Mouse (Mus musculus) limb, embryonic 12.5 days (tissue): ENCODE results near the gene Myof. TPM values are rescaled to one million over a fixed set of nuclear protein-coding genes. Genes with fewer than 3 reads are reported as not detected.
A peak's percentile ranks its signal among the peaks of the same experiment; 100 is the strongest.

ENCODE experiments used
- ATAC-seq: fragments of 200-750 bp; cut with Nextera tagmentation; 2 replicates; pipeline ENCODE4 v1.8.0; 2017; ENCODE audit warnings: low read depth, moderate TSS enrichment; ENCODE audit not compliant: insufficient number of reproducible peaks, insufficient read depth, low FRiP score, low TSS enrichment
- H3K27ac ChIP-seq: fragments of 300-500 bp; sonication (generic); 2 replicates; pipeline ENCODE4 v1.5.1; 2016; ENCODE audit warnings: mild to moderate bottlenecking, moderate library complexity
- H3K27me3 ChIP-seq: fragments of 300-500 bp; sonication (generic); 2 replicates; pipeline ENCODE4 v1.6.1; 2016; ENCODE audit warnings: mild to moderate bottlenecking, moderate library complexity
- H3K36me3 ChIP-seq: fragments of 300-500 bp; sonication (generic); 2 replicates; pipeline ENCODE4 v1.6.1; 2016; ENCODE audit warnings: mild to moderate bottlenecking, moderate library complexity
- H3K4me1 ChIP-seq: fragments of 300-500 bp; sonication (generic); replicated peaks from 2 replicates; pipeline ENCODE4 v1.6.1; 2016
- H3K4me2 ChIP-seq: fragments of 300-500 bp; sonication (generic); 2 replicates; pipeline ENCODE4 v1.6.1; 2016; ENCODE audit warnings: mild to moderate bottlenecking, moderate library complexity
- H3K4me3 ChIP-seq: fragments of 300-500 bp; sonication (generic); replicated peaks from 2 replicates; pipeline ENCODE4 v1.5.1; 2016; ENCODE audit warnings: mild to moderate bottlenecking
- H3K9ac ChIP-seq: fragments of 300-500 bp; sonication (generic); replicated peaks from 2 replicates; pipeline ENCODE4 v1.6.1; 2016; ENCODE audit warnings: mild to moderate bottlenecking, moderate library complexity
- H3K9me3 ChIP-seq: fragments of 300-500 bp; sonication (generic); 2 replicates; pipeline ENCODE4 v1.6.1; 2016; ENCODE audit warnings: mild to moderate bottlenecking, moderate library complexity
- WGBS: fragments of 180-500 bp; shearing (Covaris S2); methylation state at CpG from one replicate; pipeline ENCODE4 v1.1.7; 2016; 5-methylcytosine and 5-hydroxymethylcytosine counted together
- polyA plus RNA-seq: library from polyadenylated mRNA; unstranded; fragments of >200 nt; fragmentation: Nextera tagmentation; extraction: Ambion mirVana; gene quantifications from 2 replicates; pipeline ENCODE4 v1.2.1, GENCODE M21; 2016

The Myof gene
- polyA plus RNA-seq, 1 experiment from 2014 or later: 6.2 TPM

- 86% methylated on average over 2 of the region's 2 CpGs for WGBS
- H3K36me3 ChIP-seq: no peaks in the 10 kb centered on the region
- no peak overlapping the region for H3K27ac ChIP-seq
- no peak overlapping the region for H3K9ac ChIP-seq
- no peaks in the 10 kb centered on the region for H3K9me3 ChIP-seq
- peaks cover 12% of the 10 kb centered on the region for H3K4me1 ChIP-seq
- peaks cover 17% of the 10 kb centered on the region for H3K27me3 ChIP-seq
- H3K4me3 ChIP-seq: no peak overlapping the region
- ATAC-seq: no peak
- H3K4me2 ChIP-seq: no peak overlapping the region
Observed at GRCm38 (mm10) chr19:38038267-38038666, 5.1 kb downstream of the Myof start.

- no peak for ATAC-seq
Observed at GRCm38 (mm10) chr19:38035766-38036165, 7.6 kb downstream of the Myof start.

GRCm38 (mm10) chr19:38034696-38035095, 8.7 kb downstream of the Myof start:
- no peak overlapping the region for H3K9ac ChIP-seq
- ATAC-seq: no peak
- H3K4me3 ChIP-seq: no peak overlapping the region
- H3K4me1 ChIP-seq: peaks cover 10% of the 10 kb centered on the region; the same call in 1 of the 2 replicates
- 84% methylated on average over 2 of the region's 2 CpGs for WGBS
- H3K9me3 ChIP-seq: no peaks in the 10 kb centered on the region
- no peak overlapping the region for H3K4me2 ChIP-seq
- H3K27me3 ChIP-seq: no peaks in the 10 kb centered on the region
- no peaks in the 10 kb centered on the region for H3K36me3 ChIP-seq
- H3K27ac ChIP-seq: no peak overlapping the region

More at GRCm38 (mm10) chr19:38035766-38036165, 7.6 kb downstream of the Myof start:
- Histone ChIP-seq H3K27me3 (peaks cover 2% of the 10 kb centered on the region; the same call in 1 of the 2 replicates), H3K4me3 (no peak overlapping the region), H3K36me3 (no peaks in the 10 kb centered on the region), H3K4me1 (0 out of 2 replicates have a peak, but pooled peaks cover 3% of the 10 kb centered on the region), H3K4me2 (no peak overlapping the region), H3K27ac (no peak overlapping the region), H3K9me3 (no peaks in the 10 kb centered on the region), H3K9ac (no peak overlapping the region)
- 60% methylated on average over 2 of the region's 2 CpGs for WGBS

- Histone ChIP-seq H3K27me3 (no peaks in the 10 kb centered on the region), H3K4me3 (no peak overlapping the region), H3K9ac (no peak overlapping the region; the same call in 1 of the 2 replicates), H3K4me1 (peaks cover 11% of the 10 kb centered on the region; the same call in 1 of the 2 replicates), H3K4me2 (no peak overlapping the region), H3K9me3 (no peaks in the 10 kb centered on the region), H3K27ac (no peak overlapping the region), H3K36me3 (no peaks in the 10 kb centered on the region)
- ATAC-seq: no peak
- WGBS: 88% methylated on average over 2 of the region's 2 CpGs
Observed at GRCm38 (mm10) chr19:38033735-38034057, 9.7 kb downstream of the Myof start.

GRCm38 (mm10) chr19:38032993-38033734, 10.2 kb downstream of the Myof start:
- no peaks in the 10 kb centered on the region for H3K27me3 ChIP-seq
- H3K9ac ChIP-seq: no peak overlapping the region; the same call in 1 of the 2 replicates
- 71% methylated on average over 15 of the region's 15 CpGs for WGBS
- no peak for ATAC-seq
- H3K4me2 ChIP-seq: no peak overlapping the region
- H3K27ac ChIP-seq: no peak overlapping the region
- no peaks in the 10 kb centered on the region for H3K9me3 ChIP-seq
- H3K4me1 ChIP-seq: peaks cover 11% of the 10 kb centered on the region; the same call in 1 of the 2 replicates
- no peak overlapping the region for H3K4me3 ChIP-seq
- no peaks in the 10 kb centered on the region for H3K36me3 ChIP-seq

- WGBS: 62% methylated on average over 9 of the region's 9 CpGs
- Histone ChIP-seq H3K4me1 (peaks cover 13% of the 10 kb centered on the region; the same call in 1 of the 2 replicates), H3K27me3 (no peaks in the 10 kb centered on the region), H3K4me2 (peak overlapping the region; percentile 35), H3K27ac (no peak overlapping the region), H3K9ac (no peak overlapping the region), H3K4me3 (no peak overlapping the region), H3K36me3 (no peaks in the 10 kb centered on the region), H3K9me3 (no peaks in the 10 kb centered on the region)
- 0 out of 2 replicates have a peak, but pooled peaks have one; percentile 35 for ATAC-seq
Observed at GRCm38 (mm10) chr19:38031144-38031543, 12.2 kb downstream of the Myof start.

GRCm38 (mm10) chr19:38030673-38031137, 12.7 kb downstream of the Myof start:
- H3K27me3 ChIP-seq: no peaks in the 10 kb centered on the region
- peaks cover 14% of the 10 kb centered on the region; the same call in 1 of the 2 replicates for H3K4me1 ChIP-seq
- no peak overlapping the region for H3K27ac ChIP-seq
- 2% methylated on average over 6 of the region's 23 CpGs for WGBS
- H3K4me2 ChIP-seq: peak overlapping the region; percentile 35
- no peaks in the 10 kb centered on the region for H3K9me3 ChIP-seq
- H3K9ac ChIP-seq: no peak overlapping the region
- no peaks in the 10 kb centered on the region for H3K36me3 ChIP-seq
- no peak overlapping the region for H3K4me3 ChIP-seq
- peak; percentile 13; the same call in 1 of the 2 replicates for ATAC-seq

GRCm38 (mm10) chr19:38029871-38030270, 13.5 kb downstream of the Myof start:
- no peak overlapping the region for H3K27ac ChIP-seq
- WGBS: 59% methylated on average over 2 of the region's 3 CpGs

GRCm38 (mm10) chr19:38029292-38029691, 14.1 kb downstream of the Myof start:
- ATAC-seq: no peak
- Histone ChIP-seq H3K36me3 (no peaks in the 10 kb centered on the region), H3K9ac (no peak overlapping the region), H3K4me1 (peaks cover 14% of the 10 kb centered on the region; the same call in 1 of the 2 replicates), H3K4me2 (no peak overlapping the region), H3K9me3 (no peaks in the 10 kb centered on the region), H3K27ac (no peak overlapping the region), H3K4me3 (no peak overlapping the region), H3K27me3 (no peaks in the 10 kb centered on the region)
- 81% methylated on average over 3 of the region's 3 CpGs for WGBS

More at GRCm38 (mm10) chr19:38029871-38030270, 13.5 kb downstream of the Myof start:
- ATAC-seq: no peak
- Histone ChIP-seq H3K9ac (no peak overlapping the region), H3K4me2 (no peak overlapping the region), H3K4me3 (no peak overlapping the region), H3K4me1 (peaks cover 14% of the 10 kb centered on the region; the same call in 1 of the 2 replicates), H3K9me3 (no peaks in the 10 kb centered on the region), H3K27me3 (no peaks in the 10 kb centered on the region), H3K36me3 (no peaks in the 10 kb centered on the region)

- peaks cover 11% of the 10 kb centered on the region; the same call in 1 of the 2 replicates for H3K4me1 ChIP-seq
- no peaks in the 10 kb centered on the region for H3K9me3 ChIP-seq
- no peak overlapping the region for H3K9ac ChIP-seq
- H3K36me3 ChIP-seq: no peaks in the 10 kb centered on the region
- H3K27ac ChIP-seq: no peak overlapping the region
- 72% methylated on average over 10 of the region's 10 CpGs for WGBS
- no peak for ATAC-seq
- no peak overlapping the region for H3K4me2 ChIP-seq
- H3K4me3 ChIP-seq: no peak overlapping the region
- no peaks in the 10 kb centered on the region for H3K27me3 ChIP-seq
Observed at GRCm38 (mm10) chr19:38027881-38028521, 15.4 kb downstream of the Myof start.

- no peak overlapping the region for H3K27ac ChIP-seq
- no peaks in the 10 kb centered on the region for H3K9me3 ChIP-seq
- H3K4me3 ChIP-seq: no peak overlapping the region
- H3K4me1 ChIP-seq: peaks cover 11% of the 10 kb centered on the region; the same call in 1 of the 2 replicates
- H3K9ac ChIP-seq: no peak overlapping the region
- WGBS: 84% methylated on average over 6 of the region's 6 CpGs
- H3K36me3 ChIP-seq: no peaks in the 10 kb centered on the region
- no peaks in the 10 kb centered on the region for H3K27me3 ChIP-seq
- H3K4me2 ChIP-seq: no peak overlapping the region
- ATAC-seq: no peak
Observed at GRCm38 (mm10) chr19:38027389-38027788, 16.0 kb downstream of the Myof start.
